Mouse (Mus musculus): Measurements from ENCODE around the gene BC067074.
"Not testable (repeated sequence)": the region's sequence is repeated elsewhere in the genome, so short reads cannot be mapped to it uniquely, and the experiment has no call there.

BC067074 gene

GRCm38 (mm10) chr13:113377631-113378030 lies 84.7 kb downstream of the BC067074 start:
- DNase-seq (ENCODE audit: low spot score in 2 of 2), result no peak

DNA sequence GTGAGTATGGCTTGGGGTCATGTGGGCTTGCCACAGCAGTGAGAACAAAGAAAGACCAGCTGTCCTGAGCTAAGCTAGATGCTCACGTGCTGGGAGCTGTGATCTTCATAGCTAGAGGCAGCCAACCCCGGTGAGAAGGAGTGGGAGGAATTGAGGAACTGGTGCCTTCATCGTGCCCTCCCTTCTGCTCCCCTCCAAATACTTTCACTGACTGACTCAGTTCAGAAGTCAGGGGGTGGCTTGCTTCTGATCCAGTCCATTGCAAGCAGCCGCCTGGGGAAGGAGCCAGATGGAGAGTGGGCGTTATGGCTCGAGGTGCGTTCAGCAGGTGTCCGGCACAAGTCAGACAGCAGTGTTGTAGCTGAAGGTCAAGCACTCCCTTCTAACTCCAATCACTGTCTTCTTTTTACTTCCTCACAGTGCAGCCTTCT lies 86.0 kb downstream of the BC067074 start:
- peak; percentile 47 to 51 for DNase-seq (ENCODE audit: low spot score in 2 of 2)

GRCm38 (mm10) chr13:113379766-113380309 lies 86.9 kb downstream of the BC067074 start:
- no peak for DNase-seq (ENCODE audit: low spot score in 2 of 2)

DNA sequence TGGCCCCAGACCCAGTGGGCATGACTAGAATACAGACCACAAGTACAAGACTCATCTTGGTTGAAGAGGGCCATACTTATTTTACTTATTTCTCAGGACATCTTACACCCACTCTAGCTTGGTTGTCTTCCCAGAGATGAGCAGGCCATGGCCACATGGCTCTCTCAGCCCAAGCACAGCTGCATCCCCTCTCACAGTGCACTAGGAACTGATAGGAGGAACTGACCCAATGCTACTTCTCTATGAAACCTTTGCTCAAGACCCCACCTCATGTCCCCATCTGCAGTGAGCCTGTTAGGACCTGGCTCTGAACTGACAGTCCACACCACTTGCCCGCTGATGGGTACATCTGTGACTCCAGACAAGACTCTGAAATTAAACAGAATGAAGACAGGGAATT lies 88.8 kb downstream of the BC067074 start:
- DNase-seq (ENCODE audit: low spot score in 2 of 2), result peak in 1 of 2 experiments; percentile 5

GRCm38 (mm10) chr13:113382201-113382600 lies 89.2 kb downstream of the BC067074 start:
- no peak for DNase-seq (ENCODE audit: low spot score in 2 of 2)

GRCm38 (mm10) chr13:113382770-113383169 lies 89.8 kb downstream of the BC067074 start:
- not testable (repeated sequence) for DNase-seq (ENCODE audit: low spot score in 2 of 2)

DNA sequence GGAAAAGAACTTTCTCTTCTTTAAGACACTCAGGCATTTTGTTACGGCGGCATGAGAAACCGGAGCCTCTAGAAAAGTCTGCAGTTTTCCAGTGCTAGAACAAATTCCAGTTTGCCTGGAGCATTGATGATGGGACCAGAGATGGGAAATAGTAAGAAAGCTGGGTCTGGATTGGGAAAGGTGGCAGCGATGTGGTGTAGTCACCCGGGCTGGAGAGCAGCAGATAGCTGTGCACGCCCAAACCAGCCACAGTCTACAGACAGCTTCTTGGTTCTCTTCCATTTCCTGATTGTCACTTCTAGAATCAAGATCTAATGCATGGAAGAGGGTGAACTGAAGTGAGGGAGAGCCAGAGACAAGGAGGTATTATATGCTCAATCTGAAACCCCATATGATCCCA lies 100.4 kb downstream of the BC067074 start:
- no peak for DNase-seq (ENCODE audit: low spot score in 2 of 2)

GRCm38 (mm10) chr13:113394591-113394990 lies 101.6 kb downstream of the BC067074 start:
- DNase-seq (ENCODE audit: low spot score in 2 of 2), result no peak

DNA sequence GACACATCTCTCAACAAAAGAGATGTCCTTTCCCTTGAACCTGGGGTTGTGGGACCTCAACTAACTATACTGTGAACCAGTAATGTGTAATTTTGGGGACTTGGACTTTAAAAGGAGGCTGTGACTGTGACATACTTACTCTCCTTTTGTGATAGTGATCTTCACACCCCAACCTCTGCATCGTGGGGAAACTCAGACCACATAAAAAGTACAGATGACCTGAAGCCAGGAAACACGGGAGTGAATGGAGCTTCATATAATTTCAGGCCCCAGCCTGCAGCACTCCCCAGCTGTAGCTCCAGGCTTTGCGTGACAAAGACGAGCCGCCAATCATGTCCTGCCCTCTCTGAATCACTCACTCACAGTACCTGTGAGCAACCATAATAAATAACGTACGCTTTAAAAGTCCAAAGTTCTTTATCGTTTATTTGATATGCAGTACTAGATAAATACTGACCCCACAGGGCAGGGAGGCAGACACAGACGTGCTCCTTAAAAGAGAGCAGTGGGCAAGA lies 104.1 kb downstream of the BC067074 start:
- no peak for DNase-seq (ENCODE audit: low spot score in 2 of 2)

- no peak for DNase-seq (ENCODE audit: low spot score in 2 of 2)
Observed at GRCm38 (mm10) chr13:113401373-113402010, 108.5 kb downstream of the BC067074 start.

- no peak for DNase-seq (ENCODE audit: low spot score in 2 of 2)
Observed at GRCm38 (mm10) chr13:113403706-113404105, 110.7 kb downstream of the BC067074 start.

DNA sequence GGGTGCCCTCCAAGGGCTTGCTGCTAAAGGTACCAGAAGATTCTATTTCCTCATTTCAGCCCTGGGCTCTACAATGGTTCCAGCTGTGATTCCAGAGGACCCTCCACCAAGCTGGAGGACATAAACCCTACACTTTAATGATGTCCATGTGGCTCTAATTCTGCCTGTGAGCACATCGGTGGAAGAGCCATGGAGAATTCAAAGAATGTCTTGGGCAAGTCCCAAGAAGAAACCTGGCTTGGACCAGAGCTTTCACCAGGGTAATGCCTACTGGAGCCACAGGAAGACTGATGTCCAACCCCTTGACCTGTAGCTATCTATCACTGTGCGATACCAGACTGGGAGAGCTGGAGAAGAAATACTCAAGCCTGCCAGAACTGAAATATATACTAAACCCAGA lies 111.2 kb downstream of the BC067074 start:
- DNase-seq (ENCODE audit: low spot score in 2 of 2), result no peak

- DNase-seq (ENCODE audit: low spot score in 2 of 2), result peak; percentile 63 to 71
Observed at GRCm38 (mm10) chr13:113409941-113410340, 117.0 kb downstream of the BC067074 start.

DNA sequence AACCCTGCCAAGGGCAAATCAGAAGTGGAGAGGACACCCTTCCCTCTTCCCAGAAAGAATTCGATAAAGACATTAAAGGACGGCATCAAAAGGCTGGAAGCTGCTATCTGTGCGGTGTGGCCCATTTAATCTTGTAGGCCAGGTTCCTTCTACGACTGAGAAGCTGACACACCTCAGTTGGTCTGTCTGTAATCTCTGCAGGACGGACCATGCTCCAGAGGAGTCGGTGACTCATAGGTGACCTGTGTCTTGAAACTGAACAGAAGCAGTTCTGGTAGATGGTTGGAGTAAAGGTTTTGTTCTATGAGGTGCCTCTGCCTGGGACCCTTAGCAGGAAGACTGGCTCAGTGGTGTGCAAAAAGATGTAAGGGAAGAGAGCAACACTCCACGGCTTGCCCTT lies 122.6 kb downstream of the BC067074 start:
- no peak for DNase-seq (ENCODE audit: low spot score in 2 of 2)

GRCm38 (mm10) chr13:113416986-113417385 lies 124.0 kb downstream of the BC067074 start:
- no peak for DNase-seq (ENCODE audit: low spot score in 2 of 2)

GRCm38 (mm10) chr13:113417757-113418483 lies 125.0 kb downstream of the BC067074 start:
- peak; percentile 32 to 40 for DNase-seq (ENCODE audit: low spot score in 2 of 2)

GRCm38 (mm10) chr13:113418632-113419031 lies 125.7 kb downstream of the BC067074 start:
- no peak for DNase-seq (ENCODE audit: low spot score in 2 of 2)

GRCm38 (mm10) chr13:113421472-113421871 lies 128.5 kb downstream of the BC067074 start:
- DNase-seq (ENCODE audit: low spot score in 2 of 2), result no peak

- DNase-seq (ENCODE audit: low spot score in 2 of 2), result no peak
Observed at GRCm38 (mm10) chr13:113423825-113424224, 130.9 kb downstream of the BC067074 start.

- no peak for DNase-seq (ENCODE audit: low spot score in 2 of 2)
Observed at GRCm38 (mm10) chr13:113425907-113426306, 132.9 kb downstream of the BC067074 start.
